Mouse (Mus musculus): ENCODE data around the gene Dgat2. TPM values are rescaled to one million over a fixed set of nuclear protein-coding genes. Genes with fewer than 3 reads are reported as not detected.
A peak's percentile ranks its signal among the peaks of the same experiment; 100 is the strongest.

The Dgat2 gene
- total RNA-seq (2021): 100 to 1,000 TPM; 272 to 339 TPM

DNA sequence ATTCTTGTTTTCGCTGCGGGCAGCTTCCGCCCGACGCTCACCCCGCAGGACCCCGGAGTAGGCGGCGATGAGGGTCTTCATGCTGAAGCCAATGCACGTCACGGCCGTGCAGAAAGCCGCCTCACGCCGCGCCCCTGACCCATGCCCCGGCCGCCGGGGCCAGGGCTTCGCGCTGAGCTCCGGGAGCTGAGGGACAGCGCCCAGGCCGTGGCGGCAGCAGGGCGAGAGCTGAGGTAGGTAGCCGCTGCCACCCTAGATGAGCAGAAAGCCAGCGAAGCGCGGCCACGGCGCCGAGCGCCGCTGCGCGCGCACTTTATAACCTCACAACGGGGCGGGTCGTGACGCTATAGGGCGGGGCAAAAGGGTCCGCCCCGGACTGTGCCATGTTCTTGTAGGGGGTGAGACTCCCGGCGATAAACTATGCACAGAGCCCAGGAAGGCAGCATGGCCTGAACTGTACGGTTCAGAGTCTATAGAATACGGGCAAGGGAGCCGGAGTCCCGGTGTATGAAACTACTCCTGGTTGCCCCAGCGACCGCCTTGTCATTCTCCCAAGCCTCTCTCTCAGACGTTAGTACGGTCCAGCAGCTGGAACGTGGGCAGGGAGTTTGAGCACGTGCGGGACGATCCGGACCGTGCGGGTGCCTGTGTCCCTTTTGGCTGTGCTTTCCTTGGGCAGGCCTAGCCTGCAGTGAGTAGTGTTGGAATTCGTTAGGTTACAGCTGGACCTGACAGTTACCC is at the start of gene Dgat2:
TSS of gene Dgat2 (minus strand) at position 288 of the 741 bp plus-strand sequence.
- intact Hi-C loops (cut with DNase I): loop anchor here (5.0 kb wide), 1 partner anchor 45 kb away; no protein-coding TSS in a partner anchor

DNA sequence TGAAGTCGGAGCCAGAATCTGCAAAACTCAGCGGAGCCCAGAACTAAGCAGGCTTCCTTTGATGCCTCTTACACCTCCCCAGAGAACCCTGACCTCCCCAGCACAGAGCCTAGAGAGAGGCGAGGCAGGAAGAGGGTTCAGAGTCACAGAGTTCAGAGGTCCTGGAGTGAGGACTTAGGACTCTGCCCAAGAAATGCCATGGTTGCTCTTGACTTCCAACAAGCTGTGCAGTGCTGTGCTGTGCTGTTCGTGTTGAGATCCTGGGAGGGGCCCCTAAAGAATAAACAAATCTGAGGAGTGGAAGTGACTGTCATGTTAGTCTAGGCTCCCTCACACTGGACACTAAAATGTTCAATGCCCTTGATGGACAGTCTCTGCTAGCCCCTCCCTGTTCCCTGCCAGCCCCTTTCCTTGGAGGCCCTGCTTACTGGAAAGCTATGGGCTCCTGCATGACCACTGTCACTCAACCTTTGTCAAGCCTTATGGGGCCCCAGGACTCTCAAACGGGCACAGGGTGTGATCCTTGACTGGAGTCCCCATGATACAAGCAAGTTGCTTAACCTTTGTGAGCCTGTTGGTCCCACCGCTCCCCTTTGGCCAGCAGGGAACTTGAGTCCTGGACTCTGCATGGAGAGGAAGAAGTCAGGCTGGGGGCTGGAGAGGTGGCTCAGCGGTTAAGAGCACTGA is 47.7 kb upstream of the Dgat2 start:
- intact Hi-C loops (cut with DNase I): loop anchor here (5.0 kb wide), 1 partner anchor 118 kb away; no protein-coding TSS in a partner anchor
- no peak for DNase-seq (ENCODE audit: low spot score)

More for the DNA sequence above, at the start of gene Dgat2:
- DNase-seq (ENCODE audit: low spot score): peak; percentile 80

DNA sequence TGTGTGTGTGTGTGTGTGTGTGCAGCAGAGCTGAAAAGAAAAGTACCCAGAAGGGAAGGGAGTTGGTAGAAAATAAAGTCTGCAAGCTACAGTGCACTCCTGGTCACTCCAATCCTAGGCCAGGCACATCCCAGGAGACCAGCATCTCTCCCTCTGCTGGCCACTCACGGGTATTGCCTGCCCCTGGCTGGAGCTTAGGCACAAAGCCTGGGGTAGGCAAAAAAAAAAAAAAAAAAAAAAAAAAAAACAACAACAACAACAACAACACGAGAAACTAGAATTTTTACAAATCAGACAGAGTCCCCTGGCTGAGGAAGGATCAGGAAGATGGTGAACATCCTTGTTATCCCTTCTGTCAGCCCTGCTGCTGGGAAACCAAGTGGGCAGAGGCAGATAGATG is 46.9 kb upstream of the Dgat2 start:
- intact Hi-C loops (cut with DNase I): loop anchor here (5.0 kb wide), 1 partner anchor 47 kb away; the partner anchor contains the start of gene Dgat2
- no peak for DNase-seq (ENCODE audit: low spot score)

DNA sequence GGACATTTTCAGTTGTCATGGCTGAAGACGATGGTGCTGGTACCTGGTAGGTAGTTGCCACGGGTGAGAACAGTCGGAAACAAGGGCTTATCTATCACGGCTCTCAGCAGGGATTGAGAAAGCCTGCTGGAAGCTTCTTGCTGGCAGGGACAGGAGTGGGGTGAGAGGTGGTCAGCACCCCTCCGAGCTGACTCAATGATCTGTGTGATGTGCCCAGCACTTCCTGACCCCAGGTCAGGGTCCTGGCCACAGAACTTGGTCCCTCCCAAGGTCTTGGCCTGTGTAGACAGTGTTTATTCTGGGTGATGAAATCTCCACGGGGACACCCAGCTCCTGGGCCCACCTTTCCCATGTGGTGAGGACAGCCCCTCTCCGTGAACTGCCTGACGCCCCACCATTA is 46.3 kb upstream of the Dgat2 start:
- intact Hi-C loops (cut with DNase I): loop anchor here (5.0 kb wide), 1 partner anchor 47 kb away; the partner anchor contains the start of gene Dgat2
- no peak for DNase-seq (ENCODE audit: low spot score)

DNA sequence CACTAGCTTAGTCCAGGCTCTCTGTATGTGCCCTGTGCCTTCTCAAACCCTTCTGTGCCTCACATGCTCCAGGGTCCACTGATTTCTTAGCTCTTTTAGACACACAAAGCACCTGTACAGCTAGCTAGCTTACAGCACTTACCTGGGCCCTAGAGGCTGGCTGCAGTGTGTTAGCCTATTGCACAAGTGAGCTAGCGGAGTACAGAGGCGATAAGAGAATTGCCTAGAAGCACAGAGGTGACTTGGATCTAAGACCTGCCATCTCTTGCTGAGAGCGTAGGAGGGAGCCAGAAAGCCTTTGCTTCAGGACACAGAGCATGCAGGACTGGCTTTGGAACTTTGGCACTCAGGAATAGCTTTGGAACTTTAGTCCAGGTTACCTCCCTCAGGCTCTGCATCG is 44.7 kb upstream of the Dgat2 start:
- DNase-seq (ENCODE audit: low spot score): no peak
- intact Hi-C loops (cut with DNase I): loop anchor here (5.0 kb wide), 1 partner anchor 45 kb away; the partner anchor contains the start of gene Dgat2

DNA sequence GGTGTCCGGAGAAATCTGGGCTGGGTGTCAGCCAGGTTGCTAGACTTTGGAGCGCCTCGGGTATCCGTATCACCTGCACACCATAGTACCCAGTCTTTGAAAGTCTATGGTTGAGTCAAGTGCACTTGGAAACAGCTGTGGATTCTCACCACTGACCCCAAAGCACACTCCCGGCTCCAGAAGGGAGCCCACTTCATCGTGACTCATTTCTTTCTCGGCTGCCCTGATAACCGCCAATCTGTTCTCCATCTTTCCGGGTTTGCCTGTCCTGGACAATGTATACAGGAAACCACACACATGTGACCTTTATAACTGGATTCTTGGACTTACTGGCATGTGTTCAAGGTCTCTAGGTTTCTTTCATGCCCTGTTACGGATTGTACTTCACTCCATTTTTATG is 44.1 kb upstream of the Dgat2 start:
- intact Hi-C loops (cut with DNase I): loop anchor here (5.0 kb wide), 1 partner anchor 44 kb away; the partner anchor contains the start of gene Dgat2
- no peak for DNase-seq (ENCODE audit: low spot score)

DNA sequence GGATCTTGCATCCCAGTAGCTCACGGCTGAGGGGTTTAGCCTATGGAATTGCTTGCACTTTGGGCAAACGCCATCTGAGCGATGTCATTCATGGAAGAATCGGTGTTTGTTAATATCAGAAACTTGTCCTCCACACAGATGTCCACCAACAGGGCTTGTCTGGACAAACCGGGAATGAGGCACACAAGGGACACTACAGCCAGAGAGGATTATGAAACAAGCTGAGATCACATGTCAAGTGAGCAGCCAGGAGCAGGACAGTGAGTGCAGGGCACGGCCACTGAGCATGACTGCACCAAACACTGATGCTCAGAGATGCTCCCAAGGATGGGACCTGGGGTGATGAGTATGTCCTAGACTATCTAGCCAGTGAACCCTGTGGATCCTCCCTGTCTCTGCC is 42.9 kb upstream of the Dgat2 start:
- DNase-seq (ENCODE audit: low spot score): no peak
- intact Hi-C loops (cut with DNase I): loop anchor here (5.0 kb wide), 1 partner anchor 43 kb away; the partner anchor contains the start of gene Dgat2

DNA sequence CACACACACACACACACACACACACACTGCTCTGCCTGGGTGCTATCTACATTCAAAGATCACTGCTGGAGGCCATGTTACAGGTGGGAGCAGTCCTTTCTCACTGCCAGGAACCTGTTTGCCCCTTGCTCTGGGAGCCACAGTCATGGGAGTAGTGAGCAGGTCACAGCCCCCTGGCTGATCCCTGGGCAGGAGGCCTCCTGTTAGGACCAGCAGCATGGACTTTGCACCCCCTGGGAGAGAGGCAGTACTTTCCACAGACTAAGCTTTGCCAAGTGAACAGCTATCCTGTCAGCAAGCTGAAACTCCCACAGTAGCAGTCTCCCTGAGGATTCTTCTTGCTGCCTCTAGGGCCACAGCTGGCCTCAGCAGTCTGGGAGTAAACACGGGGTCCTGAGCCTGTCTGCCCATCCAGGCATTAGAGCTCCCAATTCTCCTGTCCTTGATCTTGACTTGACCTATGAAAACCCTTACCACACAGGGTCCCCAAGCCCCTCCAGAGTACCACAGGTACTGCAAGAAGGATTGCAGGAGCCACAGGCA is 42.2 kb upstream of the Dgat2 start:
- DNase-seq (ENCODE audit: low spot score): no peak
- intact Hi-C loops (cut with DNase I): loop anchor here (5.0 kb wide), 1 partner anchor 42 kb away; the partner anchor contains the start of gene Dgat2

DNA sequence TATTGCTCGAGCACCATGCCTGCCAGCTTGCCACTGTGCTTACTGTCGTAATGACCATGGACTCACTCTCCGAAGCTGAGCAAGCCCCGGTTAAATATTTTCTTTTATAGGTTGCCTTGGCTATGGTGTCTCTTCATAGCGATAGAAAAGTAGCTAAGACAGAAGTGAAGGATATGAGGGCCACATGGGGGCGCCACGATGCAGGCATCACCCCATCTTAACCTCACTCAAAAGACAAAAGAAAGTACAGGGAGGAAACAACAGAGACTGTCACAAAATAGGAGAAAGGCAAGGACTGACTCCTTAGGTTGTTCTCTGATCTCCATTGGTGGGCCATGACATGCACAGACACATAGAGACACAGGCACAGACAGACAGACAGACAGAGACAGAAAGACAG is 41.7 kb upstream of the Dgat2 start:
- no peak for DNase-seq (ENCODE audit: low spot score)
- intact Hi-C loops (cut with DNase I): no loop called here

DNA sequence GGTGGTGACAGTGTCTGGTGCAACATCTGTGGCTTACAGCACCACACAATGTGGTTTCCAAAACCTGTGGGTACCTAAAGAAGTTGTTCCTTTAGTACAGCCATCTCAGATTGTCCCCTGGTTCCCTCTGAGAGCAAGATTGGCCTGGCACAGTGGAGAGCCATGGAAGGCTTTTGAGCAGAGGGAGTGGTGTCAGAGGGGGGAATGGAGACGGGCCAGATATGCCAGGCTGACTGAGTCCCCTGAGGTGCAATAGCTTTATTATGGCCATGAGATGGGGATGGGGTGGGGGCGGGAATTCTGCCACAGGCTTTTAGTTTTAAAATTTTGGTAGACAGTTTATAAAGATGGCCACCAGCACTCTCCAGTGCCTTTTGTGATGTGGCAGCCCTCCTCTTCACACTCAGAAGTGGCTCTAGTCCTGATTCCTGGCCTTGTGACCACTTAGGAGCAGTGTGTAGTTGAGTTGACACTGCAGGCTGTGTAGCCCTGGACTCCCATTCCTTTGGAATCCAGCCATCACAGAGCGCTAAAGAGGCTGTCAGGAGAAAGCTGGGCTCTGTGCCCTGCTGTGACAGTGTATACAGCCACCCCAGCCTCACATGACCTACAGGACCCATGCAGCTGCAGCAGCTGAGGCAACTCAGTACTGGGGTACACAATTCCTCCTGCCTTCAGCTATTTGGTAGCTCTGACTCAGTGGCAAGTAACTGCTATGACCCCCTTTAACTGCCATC is 35.0 kb upstream of the Dgat2 start:
- intact Hi-C loops (cut with DNase I): no loop called here

DNA sequence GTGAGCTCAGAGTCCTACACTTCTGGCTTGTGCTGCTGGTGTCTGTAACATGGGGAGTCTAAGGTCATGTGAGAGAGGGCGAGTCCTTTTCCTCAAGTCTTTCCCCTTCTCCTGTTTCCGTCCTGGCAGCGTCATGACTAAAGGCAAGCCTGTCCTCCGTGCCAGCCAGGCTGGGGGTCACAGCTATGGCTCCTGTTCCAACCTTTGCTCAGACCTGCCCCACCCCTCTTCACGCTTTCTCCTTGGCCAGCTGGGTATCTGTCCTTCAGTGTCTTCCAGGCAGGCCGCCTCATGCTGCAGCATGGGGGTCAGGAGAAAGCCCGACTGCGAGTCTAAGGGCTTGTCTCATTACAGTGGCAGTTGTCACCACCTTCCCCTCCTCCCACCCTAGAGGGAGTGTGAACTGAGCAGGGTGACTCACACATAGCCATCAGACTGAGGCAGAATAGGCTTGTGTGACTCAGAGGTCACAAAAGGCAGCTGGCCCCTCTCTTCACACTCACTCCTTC is 32.9 kb upstream of the Dgat2 start:
- intact Hi-C loops (cut with DNase I): no loop called here
- no peak for DNase-seq (ENCODE audit: low spot score)

More for the DNA sequence above, 35.0 kb upstream of the Dgat2 start:
- peak; percentile 31 for DNase-seq (ENCODE audit: low spot score)

DNA sequence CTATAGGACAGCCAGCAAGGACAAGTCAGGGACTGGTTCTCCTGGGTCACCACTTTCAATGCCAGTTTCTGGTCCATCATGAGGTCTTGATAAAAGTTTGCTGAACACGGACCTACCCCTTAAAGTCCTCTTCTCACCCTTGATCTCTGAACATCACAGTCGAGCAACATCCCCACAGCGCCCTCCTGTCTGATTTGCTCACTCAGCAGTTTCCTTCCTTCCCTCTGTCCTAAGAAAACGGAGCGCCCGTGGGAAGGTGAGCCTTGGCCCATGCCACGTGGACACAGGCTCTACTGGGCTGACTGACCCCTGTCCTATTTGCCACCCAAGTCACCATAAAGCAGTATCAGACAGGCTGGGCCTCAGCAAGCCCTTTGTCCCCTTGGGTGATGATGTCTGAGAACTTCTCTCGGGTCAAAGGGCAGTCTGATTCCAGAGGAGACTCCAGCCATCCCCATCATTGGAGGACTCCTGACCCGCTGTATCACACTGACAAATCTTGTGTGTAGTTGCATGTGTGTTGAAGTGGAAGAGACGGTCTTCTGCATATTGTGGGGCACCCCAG is 32.2 kb upstream of the Dgat2 start:
- intact Hi-C loops (cut with DNase I): no loop called here
- no peak for DNase-seq (ENCODE audit: low spot score)

DNA sequence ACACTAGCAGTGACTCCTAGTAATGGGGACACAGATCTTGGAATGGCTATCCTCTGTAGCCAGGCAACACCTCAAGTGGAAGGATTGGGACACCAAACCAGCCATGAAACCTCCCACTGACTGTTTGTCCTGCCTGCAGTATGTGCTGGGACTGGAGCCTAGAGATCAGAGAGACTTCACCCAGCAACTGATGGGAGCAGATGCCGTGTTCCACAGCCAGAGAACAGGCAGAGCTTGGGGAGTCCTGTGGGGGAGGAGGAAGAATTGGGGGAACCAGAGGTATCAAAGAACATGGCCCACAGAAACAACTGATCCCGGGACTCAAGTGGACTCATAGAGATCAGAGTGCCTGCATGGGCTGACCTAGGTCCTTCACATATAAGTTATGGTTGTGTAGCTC is 31.2 kb upstream of the Dgat2 start:
- no peak for DNase-seq (ENCODE audit: low spot score)
- intact Hi-C loops (cut with DNase I): no loop called here

DNA sequence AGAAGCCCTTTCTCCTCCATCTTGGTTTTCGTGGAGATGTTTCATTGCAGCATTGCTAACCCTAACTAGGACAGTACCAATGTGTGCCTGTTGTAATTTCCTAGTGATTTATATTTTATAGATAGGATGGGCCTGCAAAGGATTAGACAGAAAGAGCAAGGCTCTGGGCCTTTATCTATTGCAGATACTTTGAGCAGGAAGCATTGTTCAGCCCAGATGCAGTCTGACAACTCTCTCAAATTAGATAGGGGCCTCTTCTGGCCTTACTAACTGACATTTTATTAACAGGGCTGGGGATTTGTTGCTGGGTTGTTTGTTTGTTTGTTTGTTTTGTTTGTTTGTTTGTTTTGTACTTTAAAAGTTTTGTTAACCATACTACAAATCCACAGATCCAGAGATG is 30.5 kb upstream of the Dgat2 start:
- DNase-seq (ENCODE audit: low spot score): no peak
- intact Hi-C loops (cut with DNase I): no loop called here

DNA sequence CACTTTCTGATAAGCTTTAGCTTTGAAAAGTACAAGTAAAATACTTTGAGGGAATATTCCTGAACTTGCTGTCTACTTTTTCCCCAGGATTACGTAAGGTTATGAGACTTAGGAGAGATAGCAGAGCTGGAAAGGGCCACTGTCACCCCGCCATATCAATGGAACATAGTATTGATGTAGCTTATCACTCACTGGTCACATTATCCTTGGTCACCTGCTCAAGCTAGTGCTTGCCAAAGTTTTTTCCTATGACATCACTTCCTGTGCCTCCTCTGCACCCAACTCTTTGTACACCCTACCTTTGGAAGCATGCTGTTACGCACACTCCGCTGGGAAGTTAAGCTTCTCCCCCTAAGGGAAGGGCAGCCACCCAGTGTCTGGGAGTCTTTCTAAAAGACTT is 26.2 kb upstream of the Dgat2 start:
- intact Hi-C loops (cut with DNase I): no loop called here
- no peak for DNase-seq (ENCODE audit: low spot score)

DNA sequence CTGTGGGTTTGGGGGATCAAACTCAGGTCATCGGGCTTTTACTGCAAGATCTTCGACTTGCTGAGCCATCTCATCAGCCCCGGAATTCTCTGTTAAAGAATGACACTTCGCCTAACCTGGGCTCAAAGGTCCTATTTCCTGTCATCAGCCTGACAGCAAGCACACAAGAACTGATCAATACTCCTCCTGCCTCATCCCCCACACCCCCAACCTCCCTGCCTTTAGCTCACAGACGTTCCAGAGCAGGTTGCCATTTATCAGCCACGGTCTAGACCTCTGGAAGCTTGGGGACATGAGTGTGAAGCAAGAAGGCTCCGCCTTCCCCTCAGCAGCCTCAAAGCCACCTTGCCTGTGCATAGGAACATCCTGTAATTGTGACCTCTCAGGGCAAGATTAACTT is 23.8 kb upstream of the Dgat2 start:
- intact Hi-C loops (cut with DNase I): no loop called here

DNA sequence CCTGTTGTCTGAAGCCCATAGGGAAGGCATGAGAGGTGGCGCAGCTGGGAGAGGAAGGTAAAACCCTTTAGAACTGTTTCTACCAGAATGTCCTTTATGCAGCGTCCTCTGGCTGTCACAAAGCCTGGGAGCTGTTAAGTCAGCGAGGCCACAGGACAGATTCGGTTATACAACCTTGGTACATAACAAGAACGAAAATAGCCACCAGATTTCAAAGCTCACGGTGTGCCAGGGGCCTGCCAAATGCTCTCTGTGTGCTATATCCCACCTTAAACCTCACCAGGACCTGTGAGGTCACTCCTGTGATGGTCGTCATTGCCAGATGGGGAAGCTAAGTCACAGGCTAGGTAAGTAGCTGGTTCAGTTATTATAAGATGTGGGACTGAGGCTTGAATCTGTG is 19.6 kb upstream of the Dgat2 start:
- intact Hi-C loops (cut with DNase I): no loop called here
- no peak for DNase-seq (ENCODE audit: low spot score)

More for the DNA sequence above, 23.8 kb upstream of the Dgat2 start:
- DNase-seq (ENCODE audit: low spot score): no peak

DNA sequence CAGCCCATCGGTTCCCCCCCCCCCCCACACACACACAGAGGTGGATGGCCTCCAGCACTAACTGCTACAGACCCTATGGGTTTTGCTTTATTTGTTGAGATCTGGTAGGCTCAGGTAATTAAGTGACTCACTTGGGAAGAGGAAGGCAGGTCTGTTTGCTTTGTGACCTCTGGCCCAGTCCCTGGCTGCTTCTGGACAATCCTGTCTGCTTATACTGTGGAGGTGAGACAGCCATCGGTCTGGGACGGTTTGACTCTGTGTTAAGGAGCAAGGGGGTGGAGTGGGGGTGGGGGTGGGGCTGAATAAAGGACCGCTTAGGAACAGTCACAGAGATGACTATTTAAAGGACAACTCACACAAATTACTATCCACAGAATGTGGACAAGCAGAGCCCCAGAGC is 17.8 kb upstream of the Dgat2 start:
- intact Hi-C loops (cut with DNase I): no loop called here
- DNase-seq (ENCODE audit: low spot score): no peak

DNA sequence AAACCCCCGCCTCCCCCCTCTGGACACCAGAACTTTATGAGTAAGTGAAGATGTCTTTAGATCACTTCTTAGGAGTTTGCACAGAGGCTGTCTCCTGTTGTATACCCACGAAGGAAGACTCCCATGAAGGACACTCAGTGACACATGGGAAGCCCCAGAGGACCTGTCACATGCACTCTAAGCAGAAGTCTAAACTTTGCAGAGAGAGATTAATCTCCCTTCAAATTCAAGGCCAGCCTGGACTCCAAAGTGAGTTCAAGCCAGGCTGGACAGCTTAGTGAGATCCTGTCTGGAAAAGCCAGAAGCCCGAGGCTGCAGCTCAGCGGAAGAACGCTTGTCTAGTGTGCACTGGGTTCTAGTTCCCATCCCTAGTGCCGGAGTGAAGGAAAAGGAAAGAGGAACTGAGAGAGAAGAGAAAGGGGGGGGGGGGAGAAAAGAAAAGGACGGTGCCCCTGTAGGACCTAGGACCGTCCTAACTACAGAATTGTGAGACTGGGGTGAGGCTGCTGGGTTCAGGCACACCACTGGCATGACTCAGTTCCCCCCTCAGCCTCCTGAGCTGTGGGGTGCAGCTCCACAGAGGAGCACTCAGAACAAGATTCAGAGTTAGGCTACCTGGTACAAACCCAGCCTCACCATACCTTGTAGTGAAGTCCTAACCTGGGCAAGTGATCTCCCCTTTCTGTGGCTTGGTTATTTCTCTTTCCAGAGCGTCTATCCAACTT is 17.1 kb upstream of the Dgat2 start:
- intact Hi-C loops (cut with DNase I): no loop called here
- DNase-seq (ENCODE audit: low spot score): no peak

Data from heart, postnatal 25 days (tissue).